Mouse (Mus musculus): ENCODE measurements around the gene Rusc2.

DNA sequence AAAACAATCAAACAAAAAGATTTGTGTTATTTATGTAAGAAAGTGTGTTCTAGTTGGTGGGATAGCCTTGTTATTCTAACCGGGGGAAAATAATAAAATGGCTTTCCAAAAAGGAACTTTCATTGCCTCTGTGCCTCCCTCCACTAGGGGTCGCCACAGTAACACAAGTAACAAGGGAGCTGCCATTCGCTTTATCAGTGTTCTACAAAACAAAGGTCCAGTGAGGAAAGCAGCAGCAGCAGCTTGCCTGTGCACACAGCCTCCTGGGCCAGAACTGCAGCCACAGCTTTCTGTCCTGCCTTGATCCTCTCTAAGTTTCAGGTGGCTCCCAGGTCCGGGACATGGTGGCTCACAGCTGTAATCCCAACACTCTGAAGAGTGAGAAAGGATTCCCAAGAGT is 49.9 kb downstream of the Rusc2 start:
- TF ChIP-seq GATA1 (IDR thresholded peaks at IDR 0.05; ENCODE audit: low read length) (no peak), TAL1 (IDR thresholded peaks at IDR 0.05; ENCODE audit: low read length) (no peak)
